Mouse (Mus musculus) CH12.LX (cell line): ENCODE data around the gene Gm17387. TPM values are rescaled to one million over a fixed set of nuclear protein-coding genes. Genes with fewer than 3 reads are reported as not detected.

Experiments used
- DNase-seq: peaks from one replicate; pipeline ENCODE4 v3.0.0-alpha.2; 2013; ENCODE audit errors: extremely low read depth
- H3K27ac ChIP-seq: 2 replicates; pipeline ENCODE4 v1.5.1; 2012; ENCODE audit warnings: low read depth, mild to moderate bottlenecking, control low read depth, moderate library complexity; ENCODE audit not compliant: insufficient read depth
- H3K27me3 ChIP-seq: replicated peaks from 2 replicates; pipeline ENCODE3; 2012; ENCODE audit warnings: inconsistent platforms
- H3K36me3 ChIP-seq, 2 experiments: replicated peaks in 1 of 2; 2 replicates each; pipeline versions ENCODE3 to v1.6.1; 2012; ENCODE audit warnings: inconsistent platforms in 1 of 2, low read length in 1 of 2, mild to moderate bottlenecking in 1 of 2, mixed read lengths in 1 of 2, moderate library complexity in 1 of 2; ENCODE audit not compliant: control insufficient read depth in 1 of 2, insufficient read depth in 1 of 2
- H3K4me1 ChIP-seq, 2 experiments: 2 replicates each; pipeline ENCODE4 v1.6.1; 2012; ENCODE audit warnings: inconsistent platforms in 1 of 2, moderate library complexity in 1 of 2; ENCODE audit not compliant: insufficient read depth in 2 of 2, control insufficient read depth in 1 of 2
- H3K4me2 ChIP-seq: 2 replicates; pipeline ENCODE4 v1.6.1; 2012; ENCODE audit warnings: low read depth, mild to moderate bottlenecking, control low read depth; ENCODE audit not compliant: poor library complexity, insufficient read depth, severe bottlenecking
- H3K4me3 ChIP-seq, 3 experiments: fragments of 150-350 bp in 1 of 3; sonication (generic) in 1 of 3; replicated peaks in 1 of 3; 2 replicates each; pipeline versions ENCODE3 to v1.5.1; 2011 to 2012; ENCODE audit warnings: low read depth in 2 of 3, low read length in 2 of 3, mild to moderate bottlenecking in 2 of 3, moderate library complexity in 2 of 3, control low read depth in 1 of 3, improper control_type of control experiment in 1 of 3, inconsistent platforms in 1 of 3, mixed read lengths in 1 of 3; ENCODE audit not compliant: poor library complexity in 1 of 3
- H3K79me2 ChIP-seq: replicated peaks from 2 replicates; pipeline ENCODE4 v1.6.1; 2012; ENCODE audit warnings: mild to moderate bottlenecking, moderate library complexity; ENCODE audit not compliant: control insufficient read depth, poor library complexity, insufficient read depth, severe bottlenecking; ENCODE audit errors: extremely low read depth
- H3K9ac ChIP-seq: 2 replicates; pipeline ENCODE4 v1.6.1; 2012; ENCODE audit warnings: low read depth, mild to moderate bottlenecking, control low read depth, moderate library complexity; ENCODE audit not compliant: insufficient read depth
- H3K9me3 ChIP-seq: replicated peaks from 2 replicates; pipeline ENCODE3; 2012; ENCODE audit warnings: low read length, inconsistent platforms, mixed read lengths
- CHD1 ChIP-seq: IDR thresholded peaks from 2 replicates; pipeline ENCODE4 v1.6.1; 2012; ENCODE audit warnings: low read depth, low read length, improper control_type of control experiment, inconsistent platforms
- CHD2 ChIP-seq: IDR thresholded peaks from 2 replicates; pipeline ENCODE4 v1.6.1; 2011; ENCODE audit warnings: low read length, improper control_type of control experiment
- CTCF ChIP-seq, 2 experiments: IDR thresholded peaks in 1 of 2; conservative IDR thresholded peaks in 1 of 2; 2 replicates each; pipeline ENCODE4 v1.5.1; 2011 to 2012; ENCODE audit warnings: low read depth in 2 of 2, low read length in 2 of 2, improper control_type of control experiment in 1 of 2, inconsistent platforms in 1 of 2, mild to moderate bottlenecking in 1 of 2, moderate library complexity in 1 of 2
- E2F4 ChIP-seq: IDR thresholded peaks from 2 replicates; pipeline ENCODE4 v1.6.1; 2011; ENCODE audit warnings: low read depth, low read length, improper control_type of control experiment; ENCODE audit not compliant: insufficient replicate concordance
- ETS1 ChIP-seq: conservative IDR thresholded peaks from 2 replicates; pipeline ENCODE4 v1.6.1; 2012; ENCODE audit warnings: low read depth, mild to moderate bottlenecking, inconsistent platforms, low read length, improper control_type of control experiment, moderate library complexity
- GABPA ChIP-seq: IDR thresholded peaks from 2 replicates; pipeline ENCODE4 v1.6.1; 2012; ENCODE audit warnings: low read depth, low read length, improper control_type of control experiment, inconsistent platforms; ENCODE audit not compliant: insufficient replicate concordance
- IRF4 ChIP-seq: IDR thresholded peaks from 2 replicates; pipeline ENCODE4 v1.6.1; 2014; ENCODE audit warnings: low read depth, mild to moderate bottlenecking, inconsistent platforms, low read length, improper control_type of control experiment
- MAX ChIP-seq: IDR thresholded peaks from 2 replicates; pipeline ENCODE4 v1.6.1; 2011; ENCODE audit warnings: low read length, improper control_type of control experiment
- MEF2A ChIP-seq: IDR thresholded peaks from 2 replicates; pipeline ENCODE4 v1.6.1; 2014; ENCODE audit warnings: low read depth, mild to moderate bottlenecking, inconsistent platforms, low read length, improper control_type of control experiment, borderline replicate concordance
- MYC ChIP-seq: IDR thresholded peaks from 2 replicates; pipeline ENCODE4 v1.6.1; 2011; ENCODE audit warnings: low read depth, mild to moderate bottlenecking, improper control_type of control experiment, low read length
- PAX5 ChIP-seq: IDR thresholded peaks from 2 replicates; pipeline ENCODE4 v1.6.1; 2012; ENCODE audit warnings: low read length, inconsistent platforms, mixed read lengths
- POLR2A ChIP-seq: IDR thresholded peaks from 2 replicates; pipeline ENCODE4 v1.6.1; 2011; ENCODE audit warnings: low read depth, mild to moderate bottlenecking, improper control_type of control experiment, low read length
- POLR2AphosphoS2 ChIP-seq: IDR thresholded peaks from 2 replicates; pipeline ENCODE4 v1.6.1; 2011; ENCODE audit warnings: low read depth, low read length, improper control_type of control experiment
- RCOR1 ChIP-seq: conservative IDR thresholded peaks from 2 replicates; pipeline ENCODE4 v1.6.1; 2012; ENCODE audit warnings: low read depth, mild to moderate bottlenecking, inconsistent platforms, low read length, improper control_type of control experiment
- SMC3 ChIP-seq: IDR thresholded peaks from 2 replicates; pipeline ENCODE4 v1.6.1; 2011; ENCODE audit warnings: low read depth, low read length, improper control_type of control experiment
- TBP ChIP-seq: conservative IDR thresholded peaks from 2 replicates; pipeline ENCODE4 v1.6.1; 2011; ENCODE audit warnings: low read depth, low read length, improper control_type of control experiment
- USF1 ChIP-seq: IDR thresholded peaks from 2 replicates; pipeline ENCODE4 v1.6.1; 2014; ENCODE audit warnings: low read depth, mild to moderate bottlenecking, inconsistent platforms, low read length, improper control_type of control experiment
- USF2 ChIP-seq: conservative IDR thresholded peaks from 2 replicates; pipeline ENCODE4 v1.6.1; 2011; ENCODE audit warnings: low read depth, low read length, improper control_type of control experiment
- ZC3H11A ChIP-seq: IDR thresholded peaks from 2 replicates; pipeline ENCODE4 v1.6.1; 2012; ENCODE audit warnings: low read depth, mild to moderate bottlenecking, inconsistent platforms, low read length, improper control_type of control experiment
- ZMIZ1 ChIP-seq: IDR thresholded peaks from 2 replicates; pipeline ENCODE4 v1.6.1; 2012; ENCODE audit warnings: low read depth, mild to moderate bottlenecking, inconsistent platforms, low read length, improper control_type of control experiment
- dilution Hi-C: fragments of 300-500 bp; cut with MboI; formaldehyde crosslinking; loops from 2 replicates; pipeline ENCODE4 v1.14.3; 2020; ENCODE audit warnings: low sequenced_read_pairs; ENCODE audit not compliant: extremely low pct_unique_long_range_greater_than_20kb, extremely low pct_ligation_motif_present
- in situ Hi-C: fragments of 300-500 bp; cut with MboI; formaldehyde crosslinking; loops from 3 replicates; pipeline ENCODE4 v1.14.3; 2019; ENCODE audit warnings: low sequenced_read_pairs, low pct_ligation_motif_present, low pct_unique_long_range_greater_than_20kb, mixed read lengths
- polyA plus RNA-seq: library from polyadenylated mRNA; unstranded; fragments of >175 nt; gene quantifications from 2 replicates; pipeline ENCODE4 v1.2.1, GENCODE M21; 2012; ENCODE audit warnings: low read depth; ENCODE audit not compliant: insufficient read length
- total RNA-seq, 2 experiments: library from RNA; depleted of rRNA; stranded (reverse); fragments of 300-350 nt in 1 of 2; fragments of >200 nt in 1 of 2; gene quantifications; 2 replicates each; pipeline ENCODE4 v1.2.3; 2012 to 2014

Gene Gm17387
- total and polyA plus RNA-seq, 3 experiments = not detected

- DNase-seq = no peak
- TF ChIP-seq USF2 = no peak
- TF ChIP-seq CHD1 = no peak
- no peak for TF ChIP-seq CTCF (conservative IDR thresholded peaks at IDR 0.05 in 1 of 2, IDR thresholded peaks at IDR 0.05 in 1 of 2; ENCODE audit: low read depth in 2 of 2, low read length in 2 of 2)
- TF ChIP-seq MAX = no peak
- TF ChIP-seq RCOR1 = no peak
- TF ChIP-seq MYC = no peak
- no peak for TF ChIP-seq IRF4
- no peak for TF ChIP-seq USF1
- TF ChIP-seq GABPA = no peak
- no peak for TF ChIP-seq ETS1
- TF ChIP-seq ZMIZ1 = no peak
- no peak for TF ChIP-seq POLR2AphosphoS2
- TF ChIP-seq POLR2A = no peak
- no peak for TF ChIP-seq CHD2
- TF ChIP-seq ZC3H11A = no peak
- TF ChIP-seq E2F4 = no peak
- TF ChIP-seq MEF2A = no peak
- no peak for TF ChIP-seq SMC3
- in situ Hi-C loops (loop anchor here (5.0 kb wide), 3 partner anchors 35 to 205 kb away; partner anchors contain the start of genes Gm45717, Ifitm2, Odf3 and Scgb1c1), dilution Hi-C loops (no loop called here)
- Histone ChIP-seq H3K27me3 (peaks cover 8% of the 10 kb centered on the region), H3K9ac (no peak overlapping the region), H3K4me3 (no peak overlapping the region), H3K4me2 (no peak overlapping the region), H3K79me2 (no peaks in the 10 kb centered on the region), H3K27ac (no peak overlapping the region), H3K9me3 (peaks cover 20% of the 10 kb centered on the region), H3K4me1 (peaks cover 4 to 20% of the 10 kb centered on the region in 2 experiments; a peak in 3 of 4 replicates), H3K36me3 (no peaks in the 10 kb centered on the region)
These were observed 23.5 kb downstream of the Gm17387 start for GRCm38 (mm10) chr7:141052421-141052820.

GRCm38 (mm10) chr7:141055785-141056184, 26.9 kb downstream of the Gm17387 start:
- H3K27me3 ChIP-seq = peaks cover 32% of the 10 kb centered on the region
- peaks cover 16% of the 10 kb centered on the region for H3K9me3 ChIP-seq
- no peaks in the 10 kb centered on the region for H3K79me2 ChIP-seq
- H3K36me3 ChIP-seq = no peaks in the 10 kb centered on the region
- dilution Hi-C loops (no loop called here), in situ Hi-C loops (no loop called here)
- no peak overlapping the region for H3K4me2 ChIP-seq
- peaks cover 15 to 38% of the 10 kb centered on the region in 2 experiments for H3K4me1 ChIP-seq
- no peak for DNase-seq
- no peak for TF ChIP-seq TBP
- peak in 1 of 2 experiments; percentile 14; a peak in 1 of 4 replicates for TF ChIP-seq CTCF (conservative IDR thresholded peaks at IDR 0.05 in 1 of 2, IDR thresholded peaks at IDR 0.05 in 1 of 2; ENCODE audit: low read depth in 2 of 2, low read length in 2 of 2)
- TF ChIP-seq PAX5 = no peak
- H3K4me3 ChIP-seq = no peak overlapping the region
- no peak overlapping the region for H3K27ac ChIP-seq
- no peak overlapping the region for H3K9ac ChIP-seq
